Mouse (Mus musculus) cerebellum, adult 8-10 months (tissue): ENCODE results near the gene Rasl11a.
A peak's percentile ranks its signal among the peaks of the same experiment; 100 is the strongest.

Experiments
- DNase-seq: peaks from one replicate; pipeline ENCODE4 v3.0.0; 2022

The Rasl11a gene

DNA sequence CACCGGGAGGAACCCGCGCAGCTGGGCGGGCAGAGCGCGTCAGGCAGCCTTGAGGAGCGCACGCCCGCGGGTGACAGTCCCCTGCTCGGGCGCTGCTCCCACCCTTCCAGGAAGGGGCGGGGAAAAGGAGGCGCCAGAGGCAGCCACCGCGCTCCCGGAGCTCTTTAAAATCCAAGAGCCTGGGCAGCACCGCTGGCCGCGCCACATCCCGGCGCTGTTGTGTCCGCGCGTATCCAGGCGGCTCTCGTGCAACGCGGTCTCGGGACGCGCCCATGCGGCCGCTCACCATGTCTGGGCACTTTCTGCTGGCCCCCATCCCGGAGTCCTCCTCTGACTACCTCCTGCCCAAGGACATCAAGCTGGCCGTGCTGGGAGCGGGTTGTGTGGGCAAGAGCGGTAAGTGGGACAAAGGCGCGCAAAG is at the start of gene Rasl11a:
Rasl11a (plus strand) TSS at position 127 of the 421 bp plus-strand sequence.
- DNase-seq = peak; percentile 63

GRCm38 (mm10) chr5:146795728-146796127 is 49.1 kb upstream of the Rasl11a start:
- peak; percentile 28 for DNase-seq

- no peak for DNase-seq
Observed at GRCm38 (mm10) chr5:146798031-146798430, 46.8 kb upstream of the Rasl11a start.

GRCm38 (mm10) chr5:146806004-146806430 is 38.9 kb upstream of the Rasl11a start:
- no peak for DNase-seq

- no peak for DNase-seq
Observed at GRCm38 (mm10) chr5:146809951-146810350, 34.9 kb upstream of the Rasl11a start.

- DNase-seq = no peak
Observed at GRCm38 (mm10) chr5:146812866-146813265, 32.0 kb upstream of the Rasl11a start.

DNA sequence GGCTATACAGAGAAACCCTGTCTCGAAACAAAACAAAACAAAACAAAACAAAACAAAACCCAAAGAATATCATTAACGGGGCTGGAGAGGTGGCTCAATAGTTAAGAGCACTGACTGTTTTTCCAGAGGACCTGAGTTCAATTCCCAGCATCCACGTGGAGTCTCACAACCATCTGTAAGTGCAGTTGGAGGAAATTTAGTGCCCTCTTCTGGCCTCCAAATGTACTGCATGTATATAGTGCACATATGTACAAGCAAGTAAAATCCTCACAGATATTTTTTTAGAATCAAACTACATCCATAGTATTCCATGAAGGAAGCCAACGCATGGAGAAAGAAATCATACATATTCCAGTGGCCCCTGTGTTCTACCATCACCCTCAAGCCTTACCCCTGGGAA is 31.4 kb upstream of the Rasl11a start:
- DNase-seq = no peak

DNA sequence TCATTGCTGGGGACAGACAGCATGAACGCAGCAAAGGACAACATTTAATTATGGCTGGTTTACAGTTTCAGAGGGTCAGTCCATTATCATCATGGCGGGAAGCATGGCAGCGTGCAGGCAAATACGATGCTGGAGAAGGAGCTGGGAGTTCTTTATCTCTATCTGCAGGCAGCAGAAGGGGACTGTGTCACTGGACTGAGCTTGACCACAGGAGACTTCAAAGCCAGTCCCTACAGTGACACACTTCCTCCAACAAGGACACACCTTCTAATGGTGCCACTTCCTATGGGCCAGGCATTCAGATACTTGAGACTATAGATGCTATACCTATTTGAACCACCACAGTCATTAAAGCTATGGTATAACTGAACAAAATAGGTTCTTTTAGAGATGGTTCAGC is 29.5 kb upstream of the Rasl11a start:
- DNase-seq = no peak

DNA sequence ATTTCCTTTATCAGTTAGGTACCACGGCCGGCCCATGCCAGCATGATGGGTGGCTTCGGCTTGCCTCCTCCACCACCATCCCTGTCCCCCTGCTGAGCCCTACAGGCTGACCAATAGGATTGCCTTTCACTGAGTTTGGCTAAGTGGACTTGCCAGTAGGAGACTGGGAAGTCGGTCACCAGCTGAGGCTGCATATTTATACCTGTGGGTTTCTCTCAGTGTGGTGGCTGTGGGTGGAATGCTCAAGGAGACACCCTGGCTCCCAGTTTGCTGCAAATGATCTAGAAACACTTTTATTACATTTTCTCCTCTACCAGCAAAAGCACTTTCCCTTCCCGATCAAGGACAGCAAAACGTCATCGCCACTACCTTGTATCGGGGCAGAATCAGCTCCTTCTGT is 27.3 kb upstream of the Rasl11a start:
- DNase-seq = no peak

GRCm38 (mm10) chr5:146818906-146819623 is 25.8 kb upstream of the Rasl11a start:
- no peak for DNase-seq

GRCm38 (mm10) chr5:146823005-146823404 is 21.9 kb upstream of the Rasl11a start:
- DNase-seq = no peak

DNA sequence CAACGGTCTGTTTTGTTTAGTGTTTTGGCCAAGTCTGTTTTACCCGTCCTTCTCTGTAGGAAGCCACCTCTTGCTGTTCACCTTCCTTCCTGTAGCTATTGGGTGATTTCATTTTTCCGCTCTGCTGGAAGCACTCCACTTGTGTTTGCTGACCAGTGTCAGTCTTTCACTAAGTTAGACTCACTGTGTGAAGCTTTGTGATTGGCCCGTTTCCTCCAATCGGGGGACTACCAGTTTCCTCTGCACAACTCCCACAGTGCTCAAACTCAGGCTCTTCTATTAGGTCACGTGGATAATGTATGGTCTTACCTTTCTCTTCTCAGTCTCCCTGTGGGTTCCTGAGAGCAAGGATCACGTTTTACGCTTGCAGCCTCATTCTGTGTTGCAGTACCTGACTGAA is 15.3 kb upstream of the Rasl11a start:
- no peak for DNase-seq

- no peak for DNase-seq
Observed at GRCm38 (mm10) chr5:146832435-146832768, 12.5 kb upstream of the Rasl11a start.

DNA sequence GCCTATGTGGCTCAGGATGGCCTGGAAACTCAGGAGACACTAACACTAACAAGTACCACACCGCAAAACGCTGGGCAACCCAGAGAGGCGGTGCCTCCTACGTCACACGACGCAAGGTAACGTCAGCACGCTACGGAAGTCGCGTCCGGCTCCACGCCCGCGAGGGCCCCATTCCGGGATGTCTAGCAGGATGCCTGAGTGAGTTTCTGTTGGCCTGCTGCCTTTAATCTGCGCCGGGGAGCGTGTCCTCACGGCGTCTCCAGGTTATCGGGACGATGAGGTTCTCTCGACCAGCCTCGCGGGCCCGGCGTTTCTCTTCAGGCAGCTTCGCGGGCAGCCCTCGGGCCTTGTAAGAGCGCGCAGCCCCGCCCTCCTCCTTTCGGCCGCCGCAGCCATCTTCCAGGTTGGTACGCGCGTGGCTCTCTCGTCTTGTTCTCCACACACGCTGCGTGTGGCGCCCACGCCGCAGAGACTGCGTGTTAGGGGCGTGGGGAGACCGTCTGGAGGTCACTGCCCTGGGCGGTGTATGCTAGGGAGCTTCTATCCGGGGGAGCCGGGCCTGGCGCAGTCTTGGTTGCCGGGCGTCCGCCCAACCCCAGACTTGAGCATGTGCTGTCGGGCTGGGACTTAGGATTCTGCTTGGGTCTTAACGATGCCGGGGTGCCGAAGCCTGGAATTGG is 12.0 kb upstream of the Rasl11a start, which contains the start of gene Rpl21:
Rpl21 (plus strand) TSS at position 122 of the 680 bp plus-strand sequence.
- peak; percentile 97 for DNase-seq

- DNase-seq = no peak
Observed at GRCm38 (mm10) chr5:146833673-146834201, 11.1 kb upstream of the Rasl11a start.

DNA sequence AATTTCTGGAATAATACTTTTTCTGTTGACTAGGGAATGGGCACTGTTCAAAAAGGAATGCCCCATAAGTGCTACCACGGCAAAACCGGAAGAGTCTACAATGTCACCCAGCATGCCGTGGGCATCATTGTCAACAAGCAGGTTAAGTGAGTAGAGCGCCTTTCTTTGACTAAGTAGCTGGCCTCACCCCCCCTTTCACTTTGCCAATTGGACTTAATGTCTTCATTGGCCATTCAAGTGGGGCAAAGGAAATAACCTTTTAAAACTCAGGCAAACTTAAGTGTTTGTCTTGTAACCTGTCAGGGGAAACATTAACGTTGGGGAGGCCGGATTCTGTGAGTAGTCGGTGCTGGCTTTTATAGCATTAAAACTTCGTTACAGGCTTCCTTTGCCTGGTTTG is 9.9 kb upstream of the Rasl11a start:
- no peak for DNase-seq

DNA sequence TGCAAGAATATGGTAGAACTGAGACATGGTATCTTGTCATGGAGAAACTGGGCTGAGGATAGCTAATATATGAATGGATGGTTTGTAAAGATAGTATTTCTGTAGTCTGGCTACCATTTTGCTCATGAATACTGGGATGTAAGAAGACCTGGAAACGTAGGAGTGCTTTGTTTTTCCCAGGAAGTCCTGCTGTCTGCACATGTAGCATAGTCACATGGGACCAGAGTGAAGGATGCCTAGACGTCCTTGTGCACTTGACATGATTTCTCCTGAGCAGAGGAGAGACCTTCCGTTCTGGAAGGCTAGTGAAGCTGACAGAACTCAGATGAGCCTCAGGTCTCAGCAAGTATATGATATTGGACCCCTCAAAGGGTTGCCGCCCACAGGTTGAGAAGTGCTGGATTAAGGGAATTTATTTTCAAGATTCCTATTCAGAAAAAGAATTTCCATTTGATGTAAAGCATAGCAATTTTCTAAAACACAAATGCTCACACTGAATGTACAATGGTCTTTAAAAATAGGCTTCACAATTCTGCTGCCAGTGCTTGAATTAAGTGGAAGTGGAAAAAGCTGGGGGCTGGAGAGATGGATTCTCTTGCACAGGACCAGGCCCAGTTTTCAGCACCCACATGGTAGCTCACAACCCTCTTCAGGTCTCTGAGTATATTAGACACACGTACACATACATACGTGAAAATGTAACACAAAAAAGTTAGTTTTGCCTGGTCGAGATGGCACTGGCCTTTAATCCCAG is 6.7 kb upstream of the Rasl11a start:
- no peak for DNase-seq

- no peak for DNase-seq
Observed at GRCm38 (mm10) chr5:146838836-146839648, 5.8 kb upstream of the Rasl11a start.

DNA sequence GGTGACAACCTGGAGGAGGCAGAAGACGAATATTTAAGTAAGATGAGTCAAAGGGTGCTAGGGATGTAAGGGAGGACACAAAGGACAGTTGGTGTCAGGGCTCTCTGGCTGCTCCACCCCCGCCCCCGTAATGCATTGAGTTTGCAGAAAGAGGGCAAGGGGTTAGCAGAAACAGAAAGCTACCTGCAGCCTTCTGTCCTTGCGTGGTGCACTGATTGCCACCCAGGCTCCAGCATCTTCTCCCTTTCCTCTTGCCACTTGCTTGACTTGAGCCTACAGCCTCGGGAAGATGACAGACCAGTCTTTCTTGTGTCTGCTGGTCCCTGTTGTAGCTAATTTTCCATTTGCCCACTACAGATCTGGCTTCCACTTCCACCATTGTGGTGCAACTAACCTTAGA is 5.1 kb upstream of the Rasl11a start:
- no peak for DNase-seq

- DNase-seq = no peak
Observed at GRCm38 (mm10) chr5:146840422-146840821, 4.4 kb upstream of the Rasl11a start.

DNA sequence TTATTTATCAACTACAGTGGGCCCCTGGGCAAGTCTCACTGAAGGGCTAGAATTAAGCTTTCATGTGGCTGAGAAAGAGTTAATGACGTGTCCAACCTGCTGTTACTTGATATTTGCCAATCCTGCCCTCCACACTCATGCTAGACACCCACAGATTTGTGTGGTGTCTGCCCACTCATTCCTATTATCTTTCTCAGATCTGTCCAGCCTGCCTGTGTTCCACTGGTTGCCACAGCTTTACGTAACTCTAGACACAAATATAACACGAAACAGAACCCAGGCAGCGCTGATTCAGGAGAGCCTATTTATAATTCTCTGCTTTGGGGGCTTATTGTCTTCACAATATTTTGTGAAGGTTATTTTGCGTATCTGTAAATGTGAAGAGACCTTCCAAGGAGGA is 3.6 kb upstream of the Rasl11a start:
- DNase-seq = no peak

- no peak for DNase-seq
Observed at GRCm38 (mm10) chr5:146841996-146842395, 2.9 kb upstream of the Rasl11a start.
